Mouse (Mus musculus) G1E (cell line): ENCODE data around the gene Trpm8.

Experiments
- CTCF ChIP-seq: IDR thresholded peaks from 2 replicates; pipeline ENCODE4 v1.5.1; 2012; ENCODE audit warnings: low read depth, low read length, inconsistent platforms, mixed read lengths
- GATA1 ChIP-seq: IDR thresholded peaks from 2 replicates; pipeline ENCODE4 v1.6.1; 2012; ENCODE audit warnings: borderline replicate concordance, low read length, inconsistent platforms, mixed read lengths
- GATA2 ChIP-seq: IDR thresholded peaks from 2 replicates; pipeline ENCODE4 v1.6.1; 2012; ENCODE audit warnings: low read depth, low read length, inconsistent platforms, borderline replicate concordance
- POLR2AphosphoS5 ChIP-seq: IDR thresholded peaks from 2 replicates; pipeline ENCODE4 v1.6.1; 2012; ENCODE audit warnings: low read depth, low read length, inconsistent platforms; ENCODE audit not compliant: insufficient replicate concordance
- TAL1 ChIP-seq: conservative IDR thresholded peaks from 2 replicates; pipeline ENCODE4 v1.6.1; 2012; ENCODE audit warnings: low read depth, low read length, inconsistent platforms, mixed read lengths

DNA sequence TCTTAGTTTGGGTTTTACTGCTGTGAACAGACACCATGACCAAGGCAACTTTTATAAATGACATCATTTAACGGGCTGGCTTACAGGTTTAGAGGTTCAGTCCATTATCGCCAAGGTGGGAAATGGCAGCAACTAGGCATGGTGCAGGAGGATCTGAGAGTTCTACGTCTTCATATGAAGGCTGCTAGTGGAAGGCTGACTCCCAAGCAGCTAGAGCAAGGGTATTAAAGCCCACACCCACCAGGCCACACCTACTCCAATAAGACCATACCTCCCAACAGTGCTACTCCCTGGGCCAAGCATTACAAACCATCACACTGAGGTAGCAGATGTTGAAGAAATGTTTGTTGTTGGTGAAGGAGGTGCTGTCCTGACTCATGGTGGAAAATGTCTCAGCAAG, 78.2 kb downstream of the Trpm8 start:
- TF ChIP-seq GATA1 (no peak), CTCF (no peak), TAL1 (no peak), GATA2 (no peak), POLR2AphosphoS5 (no peak)
